Comparison of ENCODE assay signal across 14 mouse cellular contexts in genomic region chr7:119420730-119421129, GRCm38 (mm10). TPM values are rescaled to one million over a fixed set of nuclear protein-coding genes. Genes with fewer than 3 reads are reported as not detected.
DNase-seq lines count a peak whose midpoint lies in the region; ATAC-seq lines count a peak whose summit lies in the region.
"Had no signal": no experiment of that assay in that cellular context is flagged by ENCODE, and none has a peak within 500 bp of the region (broad histone marks: within the 10 kb centered on the region; RNA-seq: fewer than 3 reads in every experiment).

No protein-coding gene starts in this region.

- H3K9ac ChIP-seq in neural tube, embryonic 11.5 days (ENCODE audit: low read length) = no peak overlapping the region
- no peak overlapping the region for H3K9ac ChIP-seq in forebrain, embryonic 15.5 days (replicated peaks)
- H3K9ac ChIP-seq: liver, embryonic 15.5 days had no signal

- no peaks in the 10 kb centered on the region for H3K27me3 ChIP-seq in neural tube, embryonic 11.5 days (ENCODE audit: control insufficient read depth, insufficient read depth, low read length)
- H3K27me3 ChIP-seq in forebrain, embryonic 15.5 days = no peaks in the 10 kb centered on the region
- H3K27me3 ChIP-seq: liver, embryonic 15.5 days had no signal

- H3K4me1 ChIP-seq in neural tube, embryonic 11.5 days (ENCODE audit: control insufficient read depth, insufficient read depth, low read length) = no peaks in the 10 kb centered on the region
- H3K4me1 ChIP-seq in forebrain, embryonic 15.5 days = peaks cover 8% of the 10 kb centered on the region
- H3K4me1 ChIP-seq: liver, embryonic 15.5 days had no signal

- no peak overlapping the region for H3K4me3 ChIP-seq in neural tube, embryonic 11.5 days (ENCODE audit: low read depth, low read length)
- no peak overlapping the region for H3K4me3 ChIP-seq in forebrain, embryonic 15.5 days
- H3K4me3 ChIP-seq: liver, embryonic 15.5 days had no signal

- no peak overlapping the region for H3K27ac ChIP-seq in neural tube, embryonic 11.5 days (ENCODE audit: low read depth, low read length)
- H3K27ac ChIP-seq in forebrain, embryonic 15.5 days (replicated peaks) = no peak overlapping the region
- H3K27ac ChIP-seq: liver, embryonic 15.5 days had no signal

- H3K4me2 ChIP-seq in neural tube, embryonic 11.5 days (ENCODE audit: low read depth) = no peak overlapping the region
- no peak overlapping the region for H3K4me2 ChIP-seq in forebrain, embryonic 15.5 days (replicated peaks)
- H3K4me2 ChIP-seq: liver, embryonic 15.5 days had no signal

- 0 out of 2 replicates have a peak, but pooled peaks have one; percentile 9 for ATAC-seq in neural tube, embryonic 11.5 days (ENCODE audit: insufficient read depth, low FRiP score, low TSS enrichment)
- ATAC-seq in forebrain, embryonic 15.5 days (replicated peaks) = peak; percentile 81

- no peaks in the 10 kb centered on the region for H3K36me3 ChIP-seq in neural tube, embryonic 11.5 days (ENCODE audit: control insufficient read depth, insufficient read depth, low read length)
- no peaks in the 10 kb centered on the region for H3K36me3 ChIP-seq in forebrain, embryonic 15.5 days
- H3K36me3 ChIP-seq: liver, embryonic 15.5 days had no signal

- WGBS in neural tube, embryonic 11.5 days = 5% methylated on average over 2 of the region's 2 CpGs
- 3% methylated on average over 2 of the region's 2 CpGs for WGBS in forebrain, embryonic 15.5 days

- DNase-seq in neural tube, embryonic 11.5 days (ENCODE audit: low spot score) = peak; percentile 32
- no peak for DNase-seq in neural tube, embryonic 10.5 days (ENCODE audit: extremely low spot score, low spot score)
- DNase-seq in mesoderm, embryonic 11.5 days (ENCODE audit: low read depth, low spot score) = peak; percentile 29
- DNase-seq in retina, postnatal 1 day = peak; percentile 34
- no peak for DNase-seq in spleen, postnatal 10 days (ENCODE audit: low spot score in 2 of 2)
- DNase-seq in gastrocnemius, adult 8-10 months (ENCODE audit: low spot score in 2 of 2) = no peak

- no peaks in the 10 kb centered on the region for H3K9me3 ChIP-seq in neural tube, embryonic 11.5 days (ENCODE audit: control insufficient read depth, low read length)
- no peaks in the 10 kb centered on the region for H3K9me3 ChIP-seq in forebrain, embryonic 15.5 days
- H3K9me3 ChIP-seq: liver, embryonic 15.5 days had no signal

RNA-seq across cellular contexts. Expression of gene Gp2, which starts 38.4 kb away (rescaled TPM):
- not detected in 2 replicates for polyA plus RNA-seq in neural tube, embryonic 11.5 days (2014; fragmentation: Nextera tagmentation; extraction: Ambion mirVana)
- polyA plus RNA-seq in forebrain, embryonic 15.5 days (2015; fragmentation: Nextera tagmentation; extraction: Ambion mirVana) = not detected in 2 replicates
- total RNA-seq in gastrocnemius, adult 8-10 months (2022) = not detected
- total RNA-seq: gastrocnemius, adult 18-20 months; megakaryocyte progenitor cell, adult 5-6 weeks had no signal
- polyA plus RNA-seq: embryonic facial prominence, embryonic 14.5 days; heart, embryonic 14.5 days; kidney, embryonic 14.5 days; liver, embryonic 15.5 days; stomach, embryonic 14.5 days had no signal

RNA-seq across cellular contexts. Expression of gene Umod, which starts 58.4 kb away (rescaled TPM):
- polyA plus RNA-seq in neural tube, embryonic 11.5 days (2014; fragmentation: Nextera tagmentation; extraction: Ambion mirVana) = not detected in 2 replicates
- polyA plus RNA-seq in forebrain, embryonic 15.5 days (2015; fragmentation: Nextera tagmentation; extraction: Ambion mirVana) = not detected in 2 replicates
- not detected for total RNA-seq in gastrocnemius, adult 8-10 months (2022)
- total RNA-seq: gastrocnemius, adult 18-20 months; megakaryocyte progenitor cell, adult 5-6 weeks had no signal
- polyA plus RNA-seq: heart, embryonic 14.5 days; liver, embryonic 15.5 days; stomach, embryonic 14.5 days had no signal

Comparison
In these comparisons a context has a peak if more than half of its experiments do, and no peak if none do; other contexts are left out.
1. DNase-seq: peak in neural tube, embryonic 11.5 days (single experiment), mesoderm, embryonic 11.5 days (single experiment) and retina, postnatal 1 day (single experiment); none in neural tube, embryonic 10.5 days (single experiment), spleen, postnatal 10 days (0 of 2) and gastrocnemius, adult 8-10 months (0 of 2).